Mouse (Mus musculus): Measurements from ENCODE around the gene Anks1. TPM values are rescaled to one million over a fixed set of nuclear protein-coding genes. Genes with fewer than 3 reads are reported as not detected.

Anks1 gene
- polyA plus RNA-seq, 3 experiments from 2014 or later = 1.9 to 5.0 (median 3.8) TPM

GRCm38 (mm10) chr17:28099086-28099485, 190.0 kb downstream of the Anks1 start:
- ATAC-seq = no peak

GRCm38 (mm10) chr17:28100669-28101068, 191.6 kb downstream of the Anks1 start:
- ATAC-seq = no peak

DNA sequence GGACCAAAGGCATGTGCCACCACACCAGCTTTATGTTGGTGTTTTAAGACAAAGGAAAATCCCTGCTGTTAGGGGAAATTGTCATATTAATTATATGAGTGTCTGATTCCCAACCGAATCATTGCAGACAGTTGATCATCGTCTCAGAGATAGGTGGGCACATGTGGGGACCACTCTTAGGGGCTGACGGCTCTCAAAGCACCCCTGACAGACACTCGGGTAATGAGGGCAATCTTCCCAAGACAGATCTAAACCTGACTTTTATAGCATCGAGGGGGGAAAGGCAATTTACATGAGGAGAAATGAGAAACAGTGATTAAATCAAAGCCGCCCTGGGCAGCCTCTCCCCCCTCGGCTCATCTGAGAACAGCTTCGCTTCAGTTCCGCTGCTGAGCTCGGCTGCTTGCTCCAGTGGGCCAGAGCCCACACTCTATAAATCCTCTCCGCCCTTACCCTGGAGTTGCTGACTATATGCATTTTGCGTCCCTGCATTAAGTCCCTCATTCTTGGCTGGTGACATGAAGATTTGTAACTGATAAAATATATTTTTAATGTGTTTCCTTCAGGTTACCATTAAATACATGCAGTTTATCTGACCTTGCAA, 192.3 kb downstream of the Anks1 start:
- no peak for ATAC-seq

DNA sequence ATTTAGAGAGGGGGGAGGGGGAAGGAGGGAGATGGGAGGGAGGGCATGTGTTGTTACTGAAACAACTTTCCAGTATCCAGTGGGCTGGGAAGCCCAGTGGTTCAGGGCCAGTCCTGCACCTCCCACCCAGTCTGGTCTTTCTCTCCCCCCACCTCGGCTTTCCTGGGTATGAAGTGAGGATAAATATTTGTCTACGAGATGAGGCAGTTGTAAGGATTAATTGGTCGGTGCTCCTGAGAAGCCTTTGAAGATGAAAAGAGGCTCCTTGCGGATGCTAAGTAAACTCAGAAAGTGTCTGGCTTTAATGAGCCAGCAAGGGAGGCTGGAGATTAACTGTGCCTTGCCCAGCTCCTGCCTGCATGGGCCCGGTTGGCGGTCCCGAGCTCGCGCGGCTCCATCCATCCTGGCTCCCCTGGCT, 192.8 kb downstream of the Anks1 start:
- ATAC-seq = no peak

DNA sequence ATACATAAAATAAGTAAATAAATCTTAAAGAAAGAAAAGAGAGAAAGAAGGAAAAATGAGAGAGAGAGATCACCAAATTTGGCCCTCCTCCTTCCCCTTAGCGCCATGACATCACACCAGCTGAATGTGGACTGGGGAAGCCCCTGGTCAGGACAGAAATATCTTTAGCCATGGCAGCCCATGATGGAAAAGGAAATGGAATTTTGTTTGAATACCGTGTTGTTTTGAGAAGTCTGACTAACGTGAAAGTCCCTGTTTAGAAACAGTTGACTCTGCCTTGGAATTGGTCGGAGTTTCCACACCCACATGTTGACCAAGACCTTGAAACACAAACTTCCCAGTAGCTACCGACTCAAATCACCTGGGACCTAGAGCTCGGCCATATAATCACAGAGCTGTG, 195.3 kb downstream of the Anks1 start:
- no peak for ATAC-seq

DNA sequence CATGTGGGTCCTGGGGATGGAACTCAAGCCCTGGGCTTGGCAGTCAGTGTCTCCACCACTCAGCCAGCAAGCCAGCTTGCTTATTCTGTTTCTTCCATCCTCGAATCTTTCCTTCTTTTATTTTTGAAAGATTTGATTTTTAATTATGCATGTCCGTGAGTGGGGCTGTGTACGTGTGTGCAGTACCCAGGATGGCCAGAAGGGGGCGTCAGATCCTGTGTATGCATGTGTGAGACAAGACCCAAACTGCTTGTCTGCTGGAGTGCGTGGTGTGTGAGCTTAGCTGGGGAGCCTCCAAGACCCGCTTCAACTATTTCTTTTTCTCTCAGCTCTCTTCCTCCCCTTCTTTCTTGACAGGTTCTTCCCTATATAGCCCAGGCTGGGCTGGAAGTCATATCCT, 197.2 kb downstream of the Anks1 start:
- no peak for ATAC-seq

- ATAC-seq = no peak
These were observed 198.2 kb downstream of the Anks1 start for GRCm38 (mm10) chr17:28107275-28107674.

- no peak for ATAC-seq
These were observed 203.2 kb downstream of the Anks1 start for GRCm38 (mm10) chr17:28112266-28112665.

Other genes starting within 250 kb of the Anks1 start
- not detected for gene Spdef, start 180.4 kb upstream of the Anks1 start, polyA plus RNA-seq (2017; shearing (Covaris generic))
- 10 to 100 TPM; 12.0 to 15.9 (median 14.3) TPM for gene D17Wsu92e, start 88.7 kb upstream of the Anks1 start, polyA plus RNA-seq (2017; shearing (Covaris generic))
- 100 to 1,000 TPM in 1 of 3 experiments, 10 to 100 TPM in 2; 83.3 to 136 (median 92.9) TPM for gene Snrpc, start 71.2 kb upstream of the Anks1 start, polyA plus RNA-seq (2017; shearing (Covaris generic))
- gene Uhrf1bp1, start 52.9 kb upstream of the Anks1 start, polyA plus RNA-seq (2017; shearing (Covaris generic)) = 1 to 10 TPM in 1 of 3 experiments, under 1 TPM in 2; 0.77 to 1.2 (median 0.86) TPM
- 10 to 100 TPM; 39.7 to 54.3 (median 42.1) TPM for gene Taf11, start 538 bp downstream of the Anks1 start, polyA plus RNA-seq (2017; shearing (Covaris generic))
- 1 to 10 TPM; 1.8 to 1.9 (median 1.8) TPM for gene Tcp11, start 171.3 kb downstream of the Anks1 start, polyA plus RNA-seq (2017; shearing (Covaris generic))
- not detected for gene Scube3, start 232.8 kb downstream of the Anks1 start, polyA plus RNA-seq (2017; shearing (Covaris generic))